Mouse (Mus musculus) embryo, embryonic 9.5 days (tissue): Measurements from ENCODE around the gene Arrdc4.

Source experiments
- DNase-seq: peaks from one replicate; pipeline ENCODE4 v3.0.0-alpha.2; 2017; ENCODE audit errors: extremely low spot score

Arrdc4 gene

GRCm38 (mm10) chr7:68709319-68709573, 39.8 kb downstream of the Arrdc4 start:
- no peak for DNase-seq

GRCm38 (mm10) chr7:68708563-68709318, 40.3 kb downstream of the Arrdc4 start:
- DNase-seq = no peak

GRCm38 (mm10) chr7:68705162-68705561, 43.9 kb downstream of the Arrdc4 start:
- DNase-seq = no peak

GRCm38 (mm10) chr7:68697313-68697712, 51.7 kb downstream of the Arrdc4 start:
- no peak for DNase-seq

- no peak for DNase-seq
Observed at GRCm38 (mm10) chr7:68696908-68697307, 52.1 kb downstream of the Arrdc4 start.

- no peak for DNase-seq
Observed at GRCm38 (mm10) chr7:68696446-68696845, 52.6 kb downstream of the Arrdc4 start.

GRCm38 (mm10) chr7:68692731-68693130, 56.3 kb downstream of the Arrdc4 start:
- no peak for DNase-seq

- DNase-seq = no peak
Observed at GRCm38 (mm10) chr7:68691454-68691853, 57.6 kb downstream of the Arrdc4 start.

- no peak for DNase-seq
Observed at GRCm38 (mm10) chr7:68687140-68687611, 61.9 kb downstream of the Arrdc4 start.
